Mouse (Mus musculus): Measurements from ENCODE around the gene Ccdc54.

DNA sequence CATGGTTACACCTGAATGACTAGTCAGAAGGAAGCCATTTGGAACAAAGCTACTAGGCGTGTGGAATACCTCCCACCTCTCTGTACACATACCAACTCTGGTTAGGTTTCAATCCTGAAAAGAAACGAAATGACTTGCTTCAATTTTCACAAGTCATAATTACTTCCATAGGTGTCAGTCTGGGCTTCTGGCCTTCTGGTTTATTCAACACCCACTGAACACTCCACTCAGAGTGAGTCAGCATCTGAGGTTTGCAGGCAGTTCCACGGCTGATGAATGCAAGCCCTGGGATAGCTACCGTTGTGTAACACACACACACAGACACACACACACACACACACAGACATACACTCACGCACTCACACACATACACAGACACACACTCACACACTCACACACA is 19.6 kb upstream of the Ccdc54 start:
- TF ChIP-seq HCFC1 (IDR thresholded peaks at IDR 0.05; ENCODE audit: borderline replicate concordance, insufficient read depth, low read length) (no peak), MAFK (IDR thresholded peaks at IDR 0.05; ENCODE audit: insufficient read depth, low read depth, low read length) (no peak)
